Mouse (Mus musculus) heart, adult 18-20 months (tissue): ENCODE measurements at regions not wholly inside any gene's neighbourhood (a gene's known extent, or its start where the extent isn't known, plus 50 kb on each side); places are given as distances from the start of the nearest gene placed in this dataset.
A peak's percentile ranks its signal among the peaks of the same experiment; 100 is the strongest.

ENCODE experiments used
- DNase-seq, 2 experiments: peaks; one replicate each; pipeline ENCODE4 v3.0.0; 2021 to 2022; ENCODE audit warnings: mixed read lengths in 1 of 2

GRCm38 (mm10) chr14:23237376-23237775, 776.9 kb downstream of the Kcnma1 start:
- peak; percentile 49 to 67 for DNase-seq

- no peak for DNase-seq
Measured at GRCm38 (mm10) chr14:23198676-23199075, 815.6 kb downstream of the Kcnma1 start.

- no peak for DNase-seq
Measured at GRCm38 (mm10) chr14:23194569-23195529, 819.4 kb downstream of the Kcnma1 start.

GRCm38 (mm10) chr14:23192566-23192965, 821.7 kb downstream of the Kcnma1 start:
- DNase-seq: no peak

- DNase-seq: no peak
Measured at GRCm38 (mm10) chr14:23185359-23185758, 828.9 kb downstream of the Kcnma1 start.

GRCm38 (mm10) chr14:23169346-23169745, 844.9 kb downstream of the Kcnma1 start:
- no peak for DNase-seq

- no peak for DNase-seq
Measured at GRCm38 (mm10) chr14:23160567-23160966, 853.7 kb downstream of the Kcnma1 start.

- no peak for DNase-seq
Measured at GRCm38 (mm10) chr14:23150431-23150830, 863.9 kb downstream of the Kcnma1 start.

GRCm38 (mm10) chr14:23146981-23147380, 867.3 kb downstream of the Kcnma1 start:
- DNase-seq: no peak

GRCm38 (mm10) chr14:23140385-23140784, 873.9 kb downstream of the Kcnma1 start:
- DNase-seq: peak in 1 of 2 experiments; percentile 11

- no peak for DNase-seq
Measured at GRCm38 (mm10) chr14:23134723-23135122, 879.6 kb downstream of the Kcnma1 start.

GRCm38 (mm10) chr14:23131736-23132519, 882.4 kb downstream of the Kcnma1 start:
- DNase-seq: no peak

GRCm38 (mm10) chr14:23115889-23116510, 898.3 kb downstream of the Kcnma1 start:
- no peak for DNase-seq

- peak in 1 of 2 experiments; percentile 2 for DNase-seq
Measured at GRCm38 (mm10) chr14:23114910-23115309, 899.4 kb downstream of the Kcnma1 start.

GRCm38 (mm10) chr14:23114456-23114855, 899.8 kb downstream of the Kcnma1 start:
- no peak for DNase-seq

- DNase-seq: no peak
Measured at GRCm38 (mm10) chr14:23112369-23112768, 901.9 kb downstream of the Kcnma1 start.

GRCm38 (mm10) chr14:23108590-23108989, 905.7 kb downstream of the Kcnma1 start:
- DNase-seq: no peak

GRCm38 (mm10) chr14:23107466-23107865, 906.8 kb downstream of the Kcnma1 start:
- DNase-seq: no peak
